Mouse (Mus musculus) limb, embryonic 11.5 days (tissue): ENCODE data around the gene Bag3. TPM values are rescaled to one million over a fixed set of nuclear protein-coding genes. Genes with fewer than 3 reads are reported as not detected.

Source experiments
- ATAC-seq: fragments of 200-750 bp; cut with Nextera tagmentation; 2 replicates; pipeline ENCODE4 v1.8.0; 2017; ENCODE audit warnings: low read depth; ENCODE audit not compliant: insufficient number of reproducible peaks, low FRiP score, low TSS enrichment
- DNase-seq: peaks from one replicate; pipeline ENCODE4 v3.0.0-alpha.2; 2015; ENCODE audit warnings: low spot score
- H3K27ac ChIP-seq: fragments of 300-500 bp; sonication (generic); replicated peaks from 2 replicates; pipeline ENCODE4 v1.5.1; 2014; ENCODE audit warnings: low read depth, mild to moderate bottlenecking, low read length
- H3K27me3 ChIP-seq: fragments of 300-500 bp; sonication (generic); 2 replicates; pipeline ENCODE4 v1.6.1; 2014; ENCODE audit warnings: mild to moderate bottlenecking, low read length, mixed read lengths; ENCODE audit not compliant: control insufficient read depth, insufficient read depth
- H3K36me3 ChIP-seq: fragments of 300-500 bp; sonication (generic); 2 replicates; pipeline ENCODE4 v1.6.1; 2014; ENCODE audit warnings: mild to moderate bottlenecking, low read length, moderate library complexity, mixed read lengths; ENCODE audit not compliant: control insufficient read depth, insufficient read depth
- H3K4me1 ChIP-seq: fragments of 300-500 bp; sonication (generic); 2 replicates; pipeline ENCODE4 v1.6.1; 2014; ENCODE audit warnings: low read length, mixed read lengths; ENCODE audit not compliant: control insufficient read depth, insufficient read depth
- H3K4me2 ChIP-seq: fragments of 300-500 bp; sonication (generic); 2 replicates; pipeline ENCODE4 v1.6.1; 2014; ENCODE audit warnings: low read depth, mild to moderate bottlenecking, moderate library complexity; ENCODE audit not compliant: severe bottlenecking
- H3K4me3 ChIP-seq: fragments of 300-500 bp; sonication (generic); 2 replicates; pipeline ENCODE4 v1.5.1; 2014; ENCODE audit warnings: low read depth, low read length
- H3K9ac ChIP-seq: fragments of 300-500 bp; sonication (generic); 2 replicates; pipeline ENCODE4 v1.6.1; 2014; ENCODE audit warnings: mild to moderate bottlenecking, low read length
- H3K9me3 ChIP-seq: fragments of 300-500 bp; sonication (generic); 2 replicates; pipeline ENCODE4 v1.6.1; 2016; ENCODE audit warnings: low read length; ENCODE audit not compliant: control insufficient read depth
- WGBS: fragments of 180-500 bp; shearing (Covaris S2); extraction: QIAGEN DNeasy Blood & Tissue Kit; methylation state at CpG from one replicate; pipeline ENCODE4 v1.1.7; 2014; 5-methylcytosine and 5-hydroxymethylcytosine counted together
- polyA plus RNA-seq: library from polyadenylated mRNA; unstranded; fragments of >200 nt; fragmentation: Nextera tagmentation; extraction: Ambion mirVana; gene quantifications from 2 replicates; pipeline ENCODE4 v1.2.1, GENCODE M21; 2014

The Bag3 gene
- polyA plus RNA-seq, 1 experiment from 2014 or later: 9.9 TPM

- no peak overlapping the region for H3K4me2 ChIP-seq
- H3K9me3 ChIP-seq: no peaks in the 10 kb centered on the region
- H3K9ac ChIP-seq: no peak overlapping the region
- no peaks in the 10 kb centered on the region for H3K27me3 ChIP-seq
- no peaks in the 10 kb centered on the region for H3K36me3 ChIP-seq
- DNase-seq (no peak), ATAC-seq (no peak)
- no peak overlapping the region for H3K27ac ChIP-seq
- no peaks in the 10 kb centered on the region for H3K4me1 ChIP-seq
- WGBS: 53% methylated on average over 2 of the region's 2 CpGs
- no peak overlapping the region for H3K4me3 ChIP-seq
Observed at GRCm38 (mm10) chr7:128575794-128576193, 52.4 kb downstream of the Bag3 start.

GRCm38 (mm10) chr7:128577607-128578006, 54.2 kb downstream of the Bag3 start:
- Histone ChIP-seq H3K4me2 (no peak overlapping the region), H3K9me3 (no peaks in the 10 kb centered on the region), H3K4me1 (no peaks in the 10 kb centered on the region), H3K36me3 (no peaks in the 10 kb centered on the region), H3K9ac (no peak overlapping the region), H3K27ac (no peak overlapping the region), H3K27me3 (no peaks in the 10 kb centered on the region), H3K4me3 (no peak overlapping the region)
- ATAC-seq (no peak), DNase-seq (no peak)
- WGBS: 25% methylated on average over 1 of the region's 1 CpGs

GRCm38 (mm10) chr7:128578199-128578945, 55.0 kb downstream of the Bag3 start:
- WGBS: 77% methylated on average over 10 of the region's 10 CpGs
- no peaks in the 10 kb centered on the region for H3K27me3 ChIP-seq

GRCm38 (mm10) chr7:128579381-128579780, 56.0 kb downstream of the Bag3 start:
- no peak for DNase-seq
- no peaks in the 10 kb centered on the region for H3K9me3 ChIP-seq
- no peaks in the 10 kb centered on the region for H3K4me1 ChIP-seq
- no peak overlapping the region for H3K4me2 ChIP-seq
- H3K27me3 ChIP-seq: no peaks in the 10 kb centered on the region
- H3K4me3 ChIP-seq: no peak overlapping the region
- no peak overlapping the region for H3K9ac ChIP-seq
- whole genome bisulfite sequencing: 84% methylated on average over 2 of the region's 2 CpGs
- no peak overlapping the region for H3K27ac ChIP-seq
- no peaks in the 10 kb centered on the region for H3K36me3 ChIP-seq
- no peak for ATAC-seq

More at GRCm38 (mm10) chr7:128578199-128578945, 55.0 kb downstream of the Bag3 start:
- H3K4me3 ChIP-seq: no peak overlapping the region
- H3K36me3 ChIP-seq: no peaks in the 10 kb centered on the region
- no peak overlapping the region for H3K9ac ChIP-seq
- no peak overlapping the region for H3K27ac ChIP-seq
- DNase-seq (no peak), ATAC-seq (no peak)
- no peaks in the 10 kb centered on the region for H3K9me3 ChIP-seq
- H3K4me2 ChIP-seq: no peak overlapping the region
- H3K4me1 ChIP-seq: no peaks in the 10 kb centered on the region

- H3K9ac ChIP-seq: no peak overlapping the region
- no peaks in the 10 kb centered on the region for H3K27me3 ChIP-seq
- H3K4me1 ChIP-seq: no peaks in the 10 kb centered on the region
- no peak for ATAC-seq
- no peak for DNase-seq
- no peak overlapping the region for H3K4me3 ChIP-seq
- H3K9me3 ChIP-seq: no peaks in the 10 kb centered on the region
- H3K4me2 ChIP-seq: no peak overlapping the region
- no peak overlapping the region for H3K27ac ChIP-seq
- H3K36me3 ChIP-seq: no peaks in the 10 kb centered on the region
- 88% methylated on average over 6 of the region's 6 CpGs for WGBS
Observed at GRCm38 (mm10) chr7:128580318-128580717, 56.9 kb downstream of the Bag3 start.

GRCm38 (mm10) chr7:128581864-128582484, 58.6 kb downstream of the Bag3 start:
- H3K9ac ChIP-seq: no peak overlapping the region
- H3K4me3 ChIP-seq: no peak overlapping the region
- H3K4me2 ChIP-seq: no peak overlapping the region
- no peaks in the 10 kb centered on the region for H3K36me3 ChIP-seq
- no peak for DNase-seq
- H3K27ac ChIP-seq: no peak overlapping the region
- no peaks in the 10 kb centered on the region for H3K4me1 ChIP-seq
- 88% methylated on average over 15 of the region's 15 CpGs for WGBS
- no peaks in the 10 kb centered on the region for H3K9me3 ChIP-seq
- no peaks in the 10 kb centered on the region for H3K27me3 ChIP-seq
- ATAC-seq: no peak

- DNase-seq: no peak
- no peak overlapping the region for H3K9ac ChIP-seq
- no peak overlapping the region for H3K27ac ChIP-seq
- WGBS: 87% methylated on average over 6 of the region's 6 CpGs
- no peak overlapping the region for H3K4me3 ChIP-seq
- no peaks in the 10 kb centered on the region for H3K27me3 ChIP-seq
- H3K4me2 ChIP-seq: no peak overlapping the region
- H3K36me3 ChIP-seq: no peaks in the 10 kb centered on the region
- H3K4me1 ChIP-seq: no peaks in the 10 kb centered on the region
- ATAC-seq: no peak
- no peaks in the 10 kb centered on the region for H3K9me3 ChIP-seq
Observed at GRCm38 (mm10) chr7:128583213-128583948, 60.0 kb downstream of the Bag3 start.

- no peak overlapping the region for H3K4me3 ChIP-seq
- no peaks in the 10 kb centered on the region for H3K27me3 ChIP-seq
- DNase-seq: no peak
- no peak overlapping the region for H3K9ac ChIP-seq
- H3K9me3 ChIP-seq: no peaks in the 10 kb centered on the region
- H3K4me2 ChIP-seq: no peak overlapping the region
- H3K27ac ChIP-seq: no peak overlapping the region
- H3K4me1 ChIP-seq: peaks cover 7% of the 10 kb centered on the region; the same call in 1 of the 2 replicates
- WGBS: 76% methylated on average over 4 of the region's 4 CpGs
- H3K36me3 ChIP-seq: no peaks in the 10 kb centered on the region
- no peak for ATAC-seq
Observed at GRCm38 (mm10) chr7:128587334-128587933, 64.0 kb downstream of the Bag3 start.
